Mouse (Mus musculus) embryonic fibroblast, embryonic 13.5 days (primary cell): ENCODE results near the gene Mn1. TPM values are rescaled to one million over a fixed set of nuclear protein-coding genes. Genes with fewer than 3 reads are reported as not detected.

ENCODE experiments used
- H3K27ac ChIP-seq: 2 replicates; pipeline ENCODE4 v1.5.1; 2012; ENCODE audit warnings: low read length, control low read depth, inconsistent platforms; ENCODE audit not compliant: insufficient read depth
- H3K4me1 ChIP-seq: 2 replicates; pipeline ENCODE4 v1.6.1; 2011; ENCODE audit warnings: low read length; ENCODE audit not compliant: control insufficient read depth, insufficient read depth
- H3K4me3 ChIP-seq: 2 replicates; pipeline ENCODE4 v1.5.1; 2011; ENCODE audit warnings: mild to moderate bottlenecking, control low read depth, low read length; ENCODE audit not compliant: insufficient read depth
- CTCF ChIP-seq: IDR thresholded peaks from 2 replicates; pipeline ENCODE4 v1.5.1; 2011; ENCODE audit warnings: mild to moderate bottlenecking, control low read depth, low read length, moderate library complexity, borderline replicate concordance; ENCODE audit not compliant: insufficient read depth
- POLR2A ChIP-seq: IDR thresholded peaks from 2 replicates; pipeline ENCODE4 v1.6.1; 2011; ENCODE audit warnings: low read depth, mild to moderate bottlenecking, control low read depth, low read length, moderate library complexity
- polyA plus RNA-seq: library from polyadenylated mRNA; stranded (reverse); fragments of >200 nt; gene quantifications from 2 replicates; pipeline ENCODE4 v1.2.4, GENCODE M21; 2011; ENCODE audit warnings: low read depth; ENCODE audit not compliant: missing spikeins, insufficient read length

Gene Mn1
- polyA plus RNA-seq, 1 experiment: 21.7 TPM

GRCm38 (mm10) chr5:111428882-111429281, 11.7 kb downstream of the Mn1 start:
- TF ChIP-seq CTCF: no peak
- no peak for TF ChIP-seq POLR2A

GRCm38 (mm10) chr5:111429726-111430125, 12.6 kb downstream of the Mn1 start:
- no peak overlapping the region for H3K27ac ChIP-seq
- TF ChIP-seq POLR2A (no peak), CTCF (no peak)
- peaks cover 23% of the 10 kb centered on the region for H3K4me1 ChIP-seq
- H3K4me3 ChIP-seq: no peak overlapping the region

More at GRCm38 (mm10) chr5:111428882-111429281, 11.7 kb downstream of the Mn1 start:
- Histone ChIP-seq H3K27ac (no peak overlapping the region), H3K4me3 (no peak overlapping the region), H3K4me1 (peaks cover 21% of the 10 kb centered on the region)

GRCm38 (mm10) chr5:111431007-111431730, 14.0 kb downstream of the Mn1 start:
- TF ChIP-seq POLR2A (no peak), CTCF (no peak)
- peaks cover 21% of the 10 kb centered on the region for H3K4me1 ChIP-seq
- H3K4me3 ChIP-seq: no peak overlapping the region
- no peak overlapping the region for H3K27ac ChIP-seq

GRCm38 (mm10) chr5:111432842-111433241, 15.7 kb downstream of the Mn1 start:
- no peak overlapping the region for H3K27ac ChIP-seq
- no peak overlapping the region for H3K4me3 ChIP-seq
- peaks cover 21% of the 10 kb centered on the region for H3K4me1 ChIP-seq
- no peak for TF ChIP-seq POLR2A
- TF ChIP-seq CTCF: no peak

- TF ChIP-seq CTCF: no peak
- no peak for TF ChIP-seq POLR2A
- peaks cover 17% of the 10 kb centered on the region for H3K4me1 ChIP-seq
- no peak overlapping the region for H3K4me3 ChIP-seq
- no peak overlapping the region for H3K27ac ChIP-seq
Measured at GRCm38 (mm10) chr5:111434342-111434842, 17.2 kb downstream of the Mn1 start.

GRCm38 (mm10) chr5:111436260-111436659, 19.1 kb downstream of the Mn1 start:
- H3K27ac ChIP-seq: no peak overlapping the region
- TF ChIP-seq POLR2A: no peak
- no peak for TF ChIP-seq CTCF
- H3K4me3 ChIP-seq: no peak overlapping the region
- peaks cover 4% of the 10 kb centered on the region for H3K4me1 ChIP-seq

GRCm38 (mm10) chr5:111437205-111437604, 20.0 kb downstream of the Mn1 start:
- Histone ChIP-seq H3K4me3 (no peak overlapping the region), H3K4me1 (peaks cover 2% of the 10 kb centered on the region), H3K27ac (no peak overlapping the region)
- TF ChIP-seq POLR2A (no peak), CTCF (no peak)

- TF ChIP-seq POLR2A (no peak), CTCF (no peak)
- H3K4me3 ChIP-seq: no peak overlapping the region
- no peak overlapping the region for H3K27ac ChIP-seq
- peaks cover 2% of the 10 kb centered on the region for H3K4me1 ChIP-seq
Measured at GRCm38 (mm10) chr5:111438336-111438735, 21.2 kb downstream of the Mn1 start.

GRCm38 (mm10) chr5:111438821-111439220, 21.7 kb downstream of the Mn1 start:
- no peak overlapping the region for H3K4me3 ChIP-seq
- no peak for TF ChIP-seq POLR2A
- no peak for TF ChIP-seq CTCF
- peaks cover 2% of the 10 kb centered on the region for H3K4me1 ChIP-seq
- no peak overlapping the region for H3K27ac ChIP-seq

GRCm38 (mm10) chr5:111440264-111440663, 23.1 kb downstream of the Mn1 start:
- Histone ChIP-seq H3K27ac (no peak overlapping the region), H3K4me1 (no peaks in the 10 kb centered on the region; the same call in 1 of the 2 replicates), H3K4me3 (no peak overlapping the region)
- TF ChIP-seq CTCF: no peak
- TF ChIP-seq POLR2A: no peak
